Mouse (Mus musculus): ENCODE data around the gene Slc9a4.

- TF ChIP-seq POLR2A (IDR thresholded peaks at IDR 0.05; ENCODE audit: insufficient read depth, low read depth, low read length) (no peak), CTCF (IDR thresholded peaks at IDR 0.05; ENCODE audit: insufficient read depth, low read depth, low read length) (no peak)
Measured at GRCm38 (mm10) chr1:40586776-40587175, 6.9 kb downstream of the Slc9a4 start.

All from olfactory bulb, adult 2 months (tissue).